Mouse (Mus musculus) left cerebral cortex, adult 11 months (tissue): Measurements from ENCODE around the gene Prkar1a.

Experiments used
- DNase-seq: peaks from one replicate; pipeline ENCODE4 v3.0.0; 2022; ENCODE audit warnings: low spot score

The Prkar1a gene

DNA sequence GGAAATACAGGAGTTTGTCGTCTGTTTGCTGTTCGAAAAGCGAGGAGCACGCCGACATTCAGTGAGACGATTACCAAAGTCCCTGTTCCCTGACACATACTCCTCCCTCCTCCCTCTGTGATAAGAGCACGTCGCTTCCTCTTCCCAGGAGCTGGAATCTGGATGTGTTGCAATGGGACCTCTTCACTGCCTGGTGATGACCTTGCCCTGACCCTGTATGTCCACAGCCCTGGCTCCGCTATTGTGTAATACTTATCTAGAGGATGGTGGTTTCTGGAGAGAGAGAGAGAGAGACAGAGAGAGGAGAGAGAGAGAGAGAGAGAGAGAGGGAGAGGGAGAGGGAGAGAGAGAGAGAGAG lies 56.8 kb downstream of the Prkar1a start:
- DNase-seq, result no peak

DNA sequence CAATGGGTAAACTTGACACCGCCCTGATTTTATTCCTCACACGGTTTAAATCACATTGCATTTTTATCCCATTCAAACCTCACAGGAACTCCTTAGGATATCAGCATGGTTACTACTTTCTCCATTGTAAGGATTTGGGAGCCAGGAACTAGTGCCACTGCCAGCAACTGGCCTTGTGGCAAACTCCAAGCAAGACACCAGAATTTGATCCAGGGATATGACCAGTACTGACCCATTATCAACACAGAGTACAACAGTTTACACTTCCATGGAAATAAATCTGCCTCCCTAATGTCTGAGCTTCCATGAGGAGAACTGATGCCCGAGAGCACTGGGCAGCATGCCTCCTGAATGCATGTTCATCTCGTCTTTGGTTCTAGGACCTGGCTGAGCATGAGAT lies 57.4 kb downstream of the Prkar1a start:
- DNase-seq, result no peak

DNA sequence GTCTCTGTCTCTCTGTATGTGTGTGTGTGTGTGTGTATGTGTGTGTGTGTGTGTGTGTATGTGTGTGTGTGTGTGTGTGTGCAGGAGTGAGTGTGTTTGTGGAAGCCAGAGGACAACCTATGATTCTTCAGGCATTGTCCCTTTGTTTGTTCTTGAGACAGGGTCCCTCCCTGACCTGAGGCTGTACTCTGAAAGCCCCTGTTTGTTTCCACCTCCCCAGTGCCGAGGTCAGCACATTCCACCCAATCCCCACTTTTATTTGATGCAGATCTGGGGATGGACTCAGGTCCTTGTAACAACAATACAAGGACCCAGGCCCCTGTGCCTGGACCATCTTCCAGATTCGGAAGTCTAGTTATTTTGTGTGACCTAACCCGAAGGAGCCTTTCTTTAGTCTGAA lies 58.2 kb downstream of the Prkar1a start:
- DNase-seq, result no peak

DNA sequence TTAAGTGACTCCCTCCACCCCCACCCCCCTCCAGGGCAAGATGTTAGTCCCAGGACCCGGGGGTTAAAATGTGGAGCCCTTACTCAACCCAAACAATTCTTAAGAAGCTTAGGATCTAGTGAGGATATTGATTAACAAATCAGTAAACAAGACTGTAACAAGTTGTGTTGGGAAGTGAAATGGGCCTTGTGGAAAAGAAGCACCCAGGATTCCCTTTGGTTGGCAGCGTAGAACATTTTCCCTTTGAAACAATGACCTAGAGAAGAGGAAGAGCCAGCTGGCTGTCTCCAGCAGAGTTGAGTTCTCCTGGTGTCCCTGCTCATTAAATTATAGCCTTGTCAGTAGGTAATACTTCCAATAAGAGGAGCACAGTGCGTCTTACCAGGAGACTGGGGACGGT lies 59.6 kb downstream of the Prkar1a start:
- DNase-seq, result no peak

- no peak for DNase-seq
Observed at GRCm38 (mm10) chr11:109709501-109709900, 60.3 kb downstream of the Prkar1a start.

DNA sequence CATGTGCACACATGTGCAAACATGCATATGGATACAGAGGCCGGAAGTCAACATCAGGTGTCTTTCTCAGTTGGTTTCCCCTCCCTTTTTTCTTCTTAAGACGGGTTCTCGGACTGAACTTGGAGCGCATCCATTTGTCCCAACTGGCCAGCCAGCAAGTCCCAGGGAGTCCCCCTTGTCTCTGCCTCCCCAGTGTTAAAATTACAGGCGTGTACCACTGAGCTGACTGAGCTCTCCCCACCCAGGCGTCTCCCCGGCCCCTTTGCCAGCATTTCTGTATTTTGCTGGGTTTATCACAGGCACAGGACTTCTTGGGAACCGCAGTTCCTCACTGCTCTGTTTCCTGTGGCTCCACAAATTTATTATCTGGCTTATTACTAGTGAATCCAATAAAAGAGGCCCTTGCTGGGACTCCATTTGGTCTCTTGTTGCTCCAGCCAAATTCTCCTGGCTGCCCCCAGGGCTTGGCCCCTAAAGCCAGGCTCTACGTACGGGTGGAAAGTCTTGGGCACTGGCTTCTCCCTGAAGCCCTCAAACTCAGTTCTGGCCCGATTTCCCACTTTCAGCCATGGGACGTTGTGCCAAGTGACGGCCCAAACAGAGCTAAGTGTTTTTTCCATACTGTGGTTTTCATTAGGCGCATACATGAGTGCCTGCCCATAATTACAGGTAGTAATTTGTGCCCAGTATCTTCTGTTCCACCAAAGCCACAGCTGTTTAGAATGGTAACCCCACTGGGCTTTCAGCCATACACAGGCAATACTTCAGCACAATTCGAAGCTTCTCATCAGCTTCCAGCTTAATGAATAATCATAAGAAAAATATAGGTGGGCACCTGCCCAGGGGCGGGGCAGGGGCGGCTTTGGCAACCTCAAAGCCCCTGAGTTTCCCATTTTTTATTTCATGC lies 65.4 kb downstream of the Prkar1a start:
- no peak for DNase-seq

GRCm38 (mm10) chr11:109715311-109715781 lies 66.1 kb downstream of the Prkar1a start:
- DNase-seq, result no peak

- no peak for DNase-seq
Observed at GRCm38 (mm10) chr11:109716981-109717380, 67.8 kb downstream of the Prkar1a start.

- DNase-seq, result peak; percentile 47
Observed at GRCm38 (mm10) chr11:109717448-109717847, 68.2 kb downstream of the Prkar1a start.

- DNase-seq, result no peak
Observed at GRCm38 (mm10) chr11:109717966-109718895, 69.0 kb downstream of the Prkar1a start.
